Mouse (Mus musculus): ENCODE data around the gene Dnase1l3. TPM values are rescaled to one million over a fixed set of nuclear protein-coding genes. Genes with fewer than 3 reads are reported as not detected.

Dnase1l3 gene
- 1 to 10 TPM in 1 of 2 experiments, under 1 TPM in 1; 0.59 to 1.1 TPM for polyA plus RNA-seq (2017; shearing (Covaris generic))

GRCm38 (mm10) chr14:7994271-7994767 is at the start of gene Dnase1l3:
Gene Dnase1l3 (minus strand): TSS chr14:7994573.

GRCm38 (mm10) chr14:8002432-8003092 is 8.2 kb upstream of the Dnase1l3 start, which contains the start of gene Abhd6:
Gene Abhd6 (plus strand): TSS chr14:8002902.

GRCm38 (mm10) chr14:7957049-7957448 is 37.3 kb downstream of the Dnase1l3 start, which contains the start of gene Gm45521:
Gene Gm45521 (plus strand): TSS chr14:7957288.

Other genes with a start within 250 kb of the Dnase1l3 start
- not detected for gene Gm26661, start 203.0 kb downstream of the Dnase1l3 start, polyA plus RNA-seq (2017; shearing (Covaris generic))
- gene Flnb, start 176.6 kb downstream of the Dnase1l3 start, polyA plus RNA-seq (2017; shearing (Covaris generic)): 10 to 100 TPM; 12.7 to 13.7 TPM
- not detected for gene Gm45521, start 37.3 kb downstream of the Dnase1l3 start, polyA plus RNA-seq (2017; shearing (Covaris generic))
- 10 to 100 TPM; 26.4 to 37.5 TPM for gene Abhd6, start 8.3 kb upstream of the Dnase1l3 start, polyA plus RNA-seq (2017; shearing (Covaris generic))
- gene Rpp14, start 85.8 kb upstream of the Dnase1l3 start, polyA plus RNA-seq (2017; shearing (Covaris generic)): 10 to 100 TPM; 34.2 to 43.0 TPM
- gene Pxk, start 103.6 kb upstream of the Dnase1l3 start, polyA plus RNA-seq (2017; shearing (Covaris generic)): 10 to 100 TPM; 57.4 to 73.8 TPM
- 100 to 1,000 TPM; 148 to 195 TPM for gene Pdhb, start 178.5 kb upstream of the Dnase1l3 start, polyA plus RNA-seq (2017; shearing (Covaris generic))
- gene Kctd6, start 219.6 kb upstream of the Dnase1l3 start, polyA plus RNA-seq (2017; shearing (Covaris generic)): 10 to 100 TPM; 11.9 to 13.3 TPM